Mouse (Mus musculus) layer of hippocampus, postnatal 36 days (tissue): ENCODE measurements around the gene Sfmbt2. TPM values are rescaled to one million over a fixed set of nuclear protein-coding genes. Genes with fewer than 3 reads are reported as not detected.
"Not testable (repeated sequence)": the region's sequence is repeated elsewhere in the genome, so short reads cannot be mapped to it uniquely, and the experiment has no call there.

Experiments used
- DNase-seq, 2 experiments: peaks; one replicate each; pipeline ENCODE4 v3.0.0; 2022
- total RNA-seq, 2 experiments: library from RNA; stranded (reverse); gene quantifications; 2 replicates each; pipeline ENCODE4 v1.2.3; 2021

The Sfmbt2 gene
- total RNA-seq: 1 to 10 TPM; 3.7 to 6.1 TPM

DNA sequence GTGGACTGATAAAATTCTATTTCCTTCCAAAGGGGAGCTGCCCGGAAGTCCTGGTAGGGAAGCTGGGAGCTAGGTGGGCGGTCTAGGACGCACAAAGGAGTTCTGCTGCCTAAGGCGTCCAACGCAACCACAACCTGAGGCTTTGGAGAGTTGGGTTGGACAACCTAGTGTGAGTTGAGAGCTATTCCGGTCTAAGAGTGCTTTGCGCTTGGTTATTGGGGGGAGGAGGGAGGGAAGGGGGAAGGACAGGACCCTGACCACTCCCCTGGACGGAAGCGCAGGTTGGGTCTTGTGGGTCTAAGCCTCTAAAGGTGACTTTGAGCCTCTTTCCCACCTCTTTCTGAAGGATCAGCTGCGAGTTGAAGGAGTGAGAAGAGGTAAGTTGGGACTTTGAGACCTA is at the start of gene Sfmbt2:
TSS of gene Sfmbt2 (plus strand) at position 335 of the 400 bp plus-strand sequence.
- no peak for DNase-seq

GRCm38 (mm10) chr2:10321093-10321492 is 49.2 kb upstream of the Sfmbt2 start:
- DNase-seq: no peak

DNA sequence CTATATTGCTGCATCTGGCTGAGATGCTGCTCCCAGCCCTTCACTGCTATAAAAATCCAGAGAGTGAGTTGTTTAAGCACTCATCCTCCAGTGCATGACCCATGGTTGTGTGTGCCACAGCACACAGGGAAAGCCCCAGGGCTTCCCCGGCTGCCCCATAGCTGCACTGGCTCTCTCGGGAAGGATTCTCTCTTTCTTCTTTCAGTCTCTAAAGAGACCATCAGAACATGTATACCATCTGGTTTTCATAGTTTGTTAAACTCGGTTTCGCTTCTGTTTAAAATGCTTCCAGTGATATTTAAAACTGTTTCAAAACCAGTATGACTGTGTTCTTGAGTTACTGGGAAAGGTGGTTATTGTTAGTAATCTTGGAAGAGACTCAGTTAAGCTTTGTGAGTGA is 47.1 kb upstream of the Sfmbt2 start:
- no peak for DNase-seq

DNA sequence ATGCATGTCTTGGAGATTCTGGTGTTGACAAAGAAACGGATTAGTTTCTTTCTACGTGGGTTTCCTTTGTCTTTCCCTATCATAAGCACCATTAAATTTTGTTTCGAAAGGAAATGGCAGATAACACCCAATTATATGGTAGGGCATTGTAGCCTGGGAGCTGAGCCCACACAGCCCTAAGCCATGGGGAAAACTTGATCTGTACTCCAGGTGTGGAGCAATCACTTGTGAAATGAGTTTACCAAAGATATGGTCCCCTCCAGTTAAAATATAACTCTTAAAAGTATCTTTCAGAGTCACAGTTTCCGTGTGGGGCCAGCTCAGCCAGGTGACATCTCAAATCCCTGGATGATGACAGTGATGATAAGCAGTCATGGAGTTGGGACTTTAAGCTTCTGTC is 45.3 kb upstream of the Sfmbt2 start:
- DNase-seq: no peak

GRCm38 (mm10) chr2:10330216-10330615 is 40.1 kb upstream of the Sfmbt2 start:
- no peak for DNase-seq

DNA sequence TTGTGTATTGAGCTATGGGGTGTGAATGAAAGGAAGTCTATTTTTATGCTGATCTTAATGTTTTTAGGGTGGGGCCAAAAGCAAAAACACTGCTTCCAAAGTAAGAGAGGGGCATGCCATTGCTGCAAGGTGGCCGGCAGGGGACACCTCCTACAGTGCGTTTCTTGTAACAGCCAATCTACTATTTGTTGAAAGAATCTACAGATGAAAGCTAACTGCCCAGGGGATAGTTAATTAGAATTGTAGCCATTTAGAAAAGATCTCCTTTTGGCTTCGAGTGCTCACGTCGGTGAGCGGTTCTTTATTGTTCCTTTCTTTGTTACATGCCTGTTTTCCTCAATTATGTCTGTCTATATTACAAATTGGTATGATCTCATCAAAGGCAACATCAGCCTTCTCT is 36.0 kb upstream of the Sfmbt2 start:
- DNase-seq: no peak

- DNase-seq: no peak
Measured at GRCm38 (mm10) chr2:10335037-10335608, 35.2 kb upstream of the Sfmbt2 start.

DNA sequence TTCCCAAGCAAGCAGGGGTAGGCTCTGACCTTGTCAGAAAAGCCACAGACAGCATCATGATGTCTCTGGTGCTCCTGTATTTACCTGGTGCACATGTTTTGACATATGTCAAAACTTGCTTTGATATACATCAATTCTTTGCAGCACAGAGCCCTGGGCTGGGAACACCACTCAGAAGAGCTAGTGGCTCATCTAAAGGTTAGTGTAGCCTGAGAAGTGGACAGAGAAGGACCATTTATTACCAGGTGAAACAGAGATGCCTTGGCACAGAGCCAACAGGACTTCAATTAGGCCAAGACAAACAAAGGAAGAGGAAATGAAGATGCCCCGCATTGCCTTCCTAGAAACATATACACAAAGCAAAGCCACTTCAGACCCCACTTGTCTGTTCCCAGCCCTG is 30.3 kb upstream of the Sfmbt2 start:
- no peak for DNase-seq

DNA sequence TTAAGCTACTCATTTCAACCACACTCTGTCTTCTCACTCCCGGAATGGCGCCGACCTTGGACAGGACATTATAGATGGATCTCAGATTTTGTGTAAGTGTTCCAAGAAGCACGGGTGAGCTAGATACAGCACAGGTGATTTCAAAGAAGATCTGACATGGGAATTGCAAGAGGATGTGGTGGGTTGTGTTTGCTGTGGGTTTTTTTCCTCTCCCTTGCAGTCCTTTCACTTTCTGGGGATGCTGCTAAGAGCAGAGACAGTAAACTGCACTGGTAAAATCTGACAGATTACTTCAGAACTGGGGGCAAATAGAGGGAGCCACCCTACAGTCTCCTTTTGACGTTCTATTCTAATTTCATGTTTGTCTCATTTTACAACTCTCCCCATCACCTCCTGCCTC is 26.8 kb upstream of the Sfmbt2 start:
- DNase-seq: no peak

- DNase-seq: not testable (repeated sequence)
Measured at GRCm38 (mm10) chr2:10344073-10344472, 26.2 kb upstream of the Sfmbt2 start.

DNA sequence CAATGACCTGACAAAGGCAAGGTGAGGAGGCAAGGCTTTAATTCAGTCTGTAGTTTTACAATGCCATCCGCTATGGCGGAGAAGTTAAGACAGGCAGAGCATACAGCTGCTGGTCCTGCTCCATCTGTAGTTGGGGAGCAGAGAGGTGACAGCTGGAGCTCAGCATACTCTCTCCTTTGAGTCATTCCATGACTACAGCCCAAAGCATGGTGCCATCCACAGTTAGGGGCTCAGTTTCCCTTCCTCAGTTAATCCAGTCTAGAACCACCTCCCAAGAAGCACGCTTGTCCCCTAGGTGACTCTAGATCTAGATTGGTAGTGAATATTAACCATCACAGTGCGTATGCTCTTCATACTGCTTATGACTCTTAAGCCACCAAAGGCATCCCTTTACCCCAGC is 23.1 kb upstream of the Sfmbt2 start:
- no peak for DNase-seq

DNA sequence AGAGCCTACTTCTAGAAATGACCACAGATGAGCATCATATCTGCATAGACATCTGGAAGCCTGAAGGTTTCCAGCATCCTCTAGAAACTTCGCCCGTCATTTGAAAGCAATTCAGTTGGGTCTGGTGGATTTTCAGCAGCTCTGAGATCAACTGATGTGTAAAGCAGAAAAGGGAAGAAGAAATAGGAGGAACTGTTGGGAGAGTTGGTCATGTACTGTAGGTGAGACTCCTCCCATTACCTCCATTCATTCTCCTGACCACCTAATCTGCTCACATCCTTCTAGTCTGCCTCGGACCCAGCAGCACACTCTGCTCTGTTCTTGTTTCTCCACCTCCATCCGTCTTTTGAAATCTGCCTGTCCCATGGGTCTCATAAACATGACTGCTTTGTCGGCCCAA is 22.3 kb upstream of the Sfmbt2 start:
- no peak for DNase-seq

DNA sequence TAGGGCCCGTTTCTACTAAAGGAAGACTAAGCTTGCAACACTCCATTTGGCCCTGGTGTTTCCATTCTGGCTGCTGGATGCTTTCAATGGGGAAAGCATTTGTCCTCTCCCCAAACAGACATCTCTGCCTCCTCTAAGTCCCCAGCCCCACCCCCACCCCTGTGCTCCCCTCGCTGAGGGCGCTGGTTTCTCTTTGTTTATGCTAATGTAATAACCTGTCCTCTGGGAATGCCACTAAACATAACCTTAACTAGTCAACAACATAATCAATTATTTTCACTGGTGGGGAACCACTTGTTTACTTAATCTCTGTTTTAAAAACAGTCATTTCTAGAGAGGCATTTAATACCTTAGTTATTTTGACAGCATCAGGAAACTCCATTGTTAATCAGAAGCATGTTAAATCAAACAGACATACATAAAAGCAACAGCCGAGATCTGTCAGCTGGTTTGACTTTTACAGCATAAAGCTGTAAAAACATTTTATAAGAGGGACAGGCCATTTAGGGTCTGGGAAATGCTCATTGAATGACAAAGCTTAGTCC is 20.0 kb upstream of the Sfmbt2 start:
- no peak for DNase-seq

DNA sequence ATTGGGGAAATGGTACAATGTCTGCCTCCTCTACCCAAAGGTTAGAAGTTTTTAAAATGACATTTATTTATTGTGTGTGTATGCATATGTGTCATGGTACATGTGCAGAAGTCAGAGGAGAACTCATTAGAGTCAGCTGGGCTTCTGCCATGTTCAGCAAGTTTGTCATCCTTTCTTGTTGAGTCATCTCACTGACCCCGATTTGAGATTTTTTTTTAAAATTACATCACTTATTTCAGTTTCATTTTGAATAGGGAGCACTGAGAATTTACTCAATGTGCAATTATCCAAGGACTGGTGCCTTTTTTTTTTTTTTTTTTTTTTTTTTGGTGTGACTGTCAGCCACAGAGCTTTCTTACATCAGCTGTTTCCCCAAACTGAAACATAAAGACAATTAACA is 19.2 kb upstream of the Sfmbt2 start:
- DNase-seq: no peak

GRCm38 (mm10) chr2:10352887-10353286 is 17.4 kb upstream of the Sfmbt2 start:
- no peak for DNase-seq

DNA sequence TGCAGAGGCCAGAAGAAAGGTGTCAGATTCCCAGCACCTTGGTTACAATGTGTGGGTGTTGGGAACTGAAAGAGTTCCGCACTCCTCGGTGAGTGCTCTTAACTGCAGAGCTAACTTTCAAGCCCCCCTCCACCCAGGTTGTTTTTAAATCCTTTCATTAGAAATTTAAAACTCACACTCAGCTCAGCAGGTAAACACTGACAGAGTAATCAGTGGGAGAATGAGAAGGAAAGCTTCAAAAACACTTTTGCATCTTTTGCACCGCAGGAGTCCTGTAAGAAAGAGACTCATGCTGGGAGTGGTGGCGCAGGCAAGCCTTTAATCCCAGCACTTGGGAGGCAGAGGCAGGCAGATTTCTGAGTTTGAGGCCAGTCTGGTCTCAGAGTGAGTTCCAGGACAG is 16.4 kb upstream of the Sfmbt2 start:
- DNase-seq: no peak

- no peak for DNase-seq
Measured at GRCm38 (mm10) chr2:10359861-10360260, 10.4 kb upstream of the Sfmbt2 start.

- no peak for DNase-seq
Measured at GRCm38 (mm10) chr2:10365081-10365480, 5.2 kb upstream of the Sfmbt2 start.

- no peak for DNase-seq
Measured at GRCm38 (mm10) chr2:10366284-10366683, 4.0 kb upstream of the Sfmbt2 start.

DNA sequence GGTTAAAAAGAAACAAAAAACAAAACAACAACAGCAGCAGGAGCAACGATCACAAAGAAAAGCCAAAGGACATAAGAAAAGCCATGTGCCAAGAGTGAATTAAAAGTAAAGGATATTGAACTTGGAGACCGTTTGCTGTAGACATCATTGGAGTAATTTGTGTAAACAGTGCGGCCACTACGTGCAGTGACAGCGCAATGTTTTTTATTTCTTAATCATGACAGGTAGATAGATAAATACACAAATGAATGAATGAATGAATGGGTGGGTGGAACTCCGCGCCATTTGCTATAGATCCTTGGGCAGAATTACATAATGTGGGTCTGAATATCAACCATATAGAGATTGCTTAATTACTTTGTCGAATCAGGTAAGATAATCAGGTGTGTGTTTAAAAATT is 634 bp upstream of the Sfmbt2 start:
- no peak for DNase-seq

GRCm38 (mm10) chr2:10370687-10371458 is 563 bp downstream of the Sfmbt2 start:
- DNase-seq: no peak

GRCm38 (mm10) chr2:10371459-10371817 is 1.1 kb downstream of the Sfmbt2 start:
- no peak for DNase-seq

- no peak for DNase-seq
Measured at GRCm38 (mm10) chr2:10371899-10372298, 1.6 kb downstream of the Sfmbt2 start.

- DNase-seq: peak; percentile 61 to 68
Measured at GRCm38 (mm10) chr2:10372321-10372723, 2.0 kb downstream of the Sfmbt2 start.
